Mouse (Mus musculus): Measurements from ENCODE around the gene Hrc.

Gene Hrc

GRCm38 (mm10) chr7:45335056-45335455 lies at the start of gene Hrc:
Hrc (plus strand) TSS chr7:45335290.
- DNase-seq (ENCODE audit: low spot score): no peak

GRCm38 (mm10) chr7:45286486-45286885 lies 48.6 kb upstream of the Hrc start:
- no peak for DNase-seq (ENCODE audit: low spot score)

- DNase-seq (ENCODE audit: low spot score): no peak
These were observed 38.5 kb upstream of the Hrc start for GRCm38 (mm10) chr7:45296626-45297025.

- DNase-seq (ENCODE audit: low spot score): no peak
These were observed 37.5 kb upstream of the Hrc start for GRCm38 (mm10) chr7:45297563-45297962.

GRCm38 (mm10) chr7:45299752-45300151 lies 35.3 kb upstream of the Hrc start:
- DNase-seq (ENCODE audit: low spot score): no peak

- DNase-seq (ENCODE audit: low spot score): peak; percentile 27
These were observed 34.8 kb upstream of the Hrc start for GRCm38 (mm10) chr7:45300270-45300669.

GRCm38 (mm10) chr7:45302626-45303025 lies 32.5 kb upstream of the Hrc start:
- no peak for DNase-seq (ENCODE audit: low spot score)

- no peak for DNase-seq (ENCODE audit: low spot score)
These were observed 30.2 kb upstream of the Hrc start for GRCm38 (mm10) chr7:45304869-45305268.

GRCm38 (mm10) chr7:45305275-45305674 lies 29.8 kb upstream of the Hrc start:
- no peak for DNase-seq (ENCODE audit: low spot score)

- DNase-seq (ENCODE audit: low spot score): no peak
These were observed 26.4 kb upstream of the Hrc start for GRCm38 (mm10) chr7:45308551-45309240.

- no peak for DNase-seq (ENCODE audit: low spot score)
These were observed 25.6 kb upstream of the Hrc start for GRCm38 (mm10) chr7:45309455-45309854.

- DNase-seq (ENCODE audit: low spot score): no peak
These were observed 23.1 kb upstream of the Hrc start for GRCm38 (mm10) chr7:45312023-45312422.

GRCm38 (mm10) chr7:45312686-45313453 lies 22.2 kb upstream of the Hrc start:
- DNase-seq (ENCODE audit: low spot score): no peak

- DNase-seq (ENCODE audit: low spot score): no peak
These were observed 21.6 kb upstream of the Hrc start for GRCm38 (mm10) chr7:45313495-45313894.

GRCm38 (mm10) chr7:45315182-45315701 lies 19.8 kb upstream of the Hrc start:
- DNase-seq (ENCODE audit: low spot score): no peak

- no peak for DNase-seq (ENCODE audit: low spot score)
These were observed 18.6 kb upstream of the Hrc start for GRCm38 (mm10) chr7:45316536-45316935.

- no peak for DNase-seq (ENCODE audit: low spot score)
These were observed 12.8 kb upstream of the Hrc start for GRCm38 (mm10) chr7:45322245-45322644.

GRCm38 (mm10) chr7:45323069-45323468 lies 12.0 kb upstream of the Hrc start:
- no peak for DNase-seq (ENCODE audit: low spot score)

GRCm38 (mm10) chr7:45325800-45326199 lies 9.3 kb upstream of the Hrc start:
- DNase-seq (ENCODE audit: low spot score): no peak

- DNase-seq (ENCODE audit: low spot score): no peak
These were observed 6.1 kb upstream of the Hrc start for GRCm38 (mm10) chr7:45328841-45329475.

GRCm38 (mm10) chr7:45331502-45331901 lies 3.6 kb upstream of the Hrc start:
- no peak for DNase-seq (ENCODE audit: low spot score)

- no peak for DNase-seq (ENCODE audit: low spot score)
These were observed 2.2 kb upstream of the Hrc start for GRCm38 (mm10) chr7:45332685-45333425.
